Mouse (Mus musculus) spleen, postnatal 36 days (tissue): ENCODE data around the gene Gtf2ird1.

Experiments
- DNase-seq, 2 experiments: peaks; one replicate each; pipeline ENCODE4 v3.0.0; 2022; ENCODE audit warnings: low spot score in 2 of 2, mixed read lengths in 1 of 2

The Gtf2ird1 gene

GRCm38 (mm10) chr5:134314068-134314674 lies 142.3 kb downstream of the Gtf2ird1 start:
- DNase-seq: peak; percentile 46 to 48

DNA sequence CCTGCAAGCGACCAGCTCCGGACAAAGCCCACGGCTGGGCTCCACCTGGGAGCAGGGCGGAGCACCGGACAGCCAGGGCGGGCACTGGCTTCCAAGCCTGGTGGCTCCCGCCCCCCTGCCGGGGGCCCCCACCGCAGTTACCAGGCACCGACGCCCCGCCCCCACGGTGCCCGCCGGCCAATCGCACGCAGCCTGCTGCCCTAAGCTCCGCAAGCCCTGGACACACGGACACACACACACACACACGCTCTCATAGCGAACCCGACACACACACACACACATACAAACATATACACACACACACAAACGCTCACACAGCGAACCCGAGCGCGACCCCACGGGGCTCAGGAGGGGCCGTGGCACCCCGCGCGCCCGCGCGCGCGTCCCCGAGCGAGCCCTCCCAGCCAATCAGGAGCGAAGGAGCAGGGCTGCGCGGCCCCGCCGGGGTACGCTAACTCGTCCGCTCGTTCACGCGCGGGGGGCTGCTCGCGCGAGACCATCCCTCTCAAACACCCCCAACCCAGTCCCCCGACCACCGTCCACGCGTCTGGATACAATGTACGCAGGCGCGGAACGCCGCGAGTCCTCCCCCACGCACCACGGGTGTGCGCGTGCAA lies 143.0 kb downstream of the Gtf2ird1 start:
- peak; percentile 88 to 89 for DNase-seq

- no peak for DNase-seq
Observed at GRCm38 (mm10) chr5:134312691-134313450, 143.6 kb downstream of the Gtf2ird1 start.

- DNase-seq: no peak
Observed at GRCm38 (mm10) chr5:134311894-134312411, 144.6 kb downstream of the Gtf2ird1 start.

DNA sequence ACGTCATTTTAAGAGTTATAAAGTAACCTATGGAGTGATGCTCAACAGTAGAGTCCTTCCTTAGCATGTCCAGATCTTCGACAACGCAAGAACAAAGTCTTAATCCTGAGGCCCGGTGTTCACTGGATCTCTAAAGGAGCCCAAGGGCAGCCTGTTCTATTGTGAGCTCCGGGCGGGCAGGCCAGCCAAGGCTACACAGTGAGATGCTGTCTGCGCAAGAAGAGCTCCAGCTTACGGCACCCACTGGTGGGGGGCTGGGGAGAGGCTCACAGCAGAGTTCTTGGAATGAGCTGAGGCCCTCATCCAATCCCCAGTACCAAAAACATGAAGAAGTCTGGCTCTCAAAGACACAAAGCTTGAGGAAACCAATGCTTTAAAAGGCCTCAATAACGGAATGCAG lies 146.3 kb downstream of the Gtf2ird1 start:
- no peak for DNase-seq

DNA sequence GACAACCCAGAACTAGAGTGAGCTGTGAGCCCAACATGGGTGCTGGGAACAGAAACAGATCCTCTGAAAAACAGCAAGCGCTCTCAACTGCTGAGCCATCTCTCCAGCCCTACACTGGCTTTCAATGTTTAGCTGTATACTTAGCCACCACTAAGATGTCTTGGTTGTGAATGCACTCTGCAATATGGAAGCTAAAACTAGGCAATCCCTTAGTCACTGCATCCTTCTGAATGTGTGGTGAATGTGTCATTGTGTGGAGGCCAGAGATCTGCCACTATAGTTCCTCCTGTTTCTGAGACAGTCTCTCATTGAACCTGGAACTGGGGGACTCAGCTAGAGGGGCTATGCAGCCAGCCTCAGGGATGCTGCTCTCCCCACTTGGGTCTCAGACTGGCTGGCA lies 147.2 kb downstream of the Gtf2ird1 start:
- no peak for DNase-seq
